Mouse (Mus musculus) liver, postnatal 0 days (tissue): ENCODE results near the gene Rph3al. TPM values are rescaled to one million over a fixed set of nuclear protein-coding genes. Genes with fewer than 3 reads are reported as not detected.

ENCODE experiments used
- ATAC-seq: fragments of 200-750 bp; cut with Nextera tagmentation; 2 replicates; pipeline ENCODE4 v1.8.0; 2017; ENCODE audit warnings: mild to moderate bottlenecking, moderate library complexity
- DNase-seq: peaks from one replicate; pipeline ENCODE4 v3.0.0-alpha.2; 2016
- H3K27ac ChIP-seq: fragments of 300-500 bp; sonication (generic); 2 replicates; pipeline ENCODE4 v1.5.1; 2014; ENCODE audit warnings: antibody characterized with exemption, moderate library complexity, mild to moderate bottlenecking, low read depth
- H3K27me3 ChIP-seq: fragments of 300-500 bp; sonication (generic); 2 replicates; pipeline ENCODE4 v1.6.1; 2014; ENCODE audit warnings: low read length, control low read depth, mixed read lengths; ENCODE audit not compliant: insufficient read depth
- H3K36me3 ChIP-seq: fragments of 300-500 bp; sonication (generic); replicated peaks from 2 replicates; pipeline ENCODE4 v1.6.1; 2014; ENCODE audit warnings: mild to moderate bottlenecking, control low read depth, low read length, moderate library complexity, mixed read lengths; ENCODE audit not compliant: insufficient read depth
- H3K4me1 ChIP-seq: fragments of 300-500 bp; sonication (generic); 2 replicates; pipeline ENCODE4 v1.6.1; 2014; ENCODE audit warnings: antibody characterized with exemption, mild to moderate bottlenecking, control low read depth; ENCODE audit not compliant: insufficient read depth
- H3K4me2 ChIP-seq: fragments of 300-500 bp; sonication (generic); 2 replicates; pipeline ENCODE4 v1.6.1; 2014; ENCODE audit warnings: low read depth, mild to moderate bottlenecking, low read length, moderate library complexity, mixed read lengths
- H3K4me3 ChIP-seq: fragments of 300-500 bp; sonication (generic); 2 replicates; pipeline ENCODE4 v1.5.1; 2014; ENCODE audit warnings: low read depth, low read length
- H3K9ac ChIP-seq: fragments of 300-500 bp; sonication (generic); replicated peaks from 2 replicates; pipeline ENCODE4 v1.6.1; 2014; ENCODE audit warnings: mild to moderate bottlenecking, moderate library complexity
- H3K9me3 ChIP-seq: fragments of 300-500 bp; sonication (generic); 2 replicates; pipeline ENCODE4 v1.6.1; 2016; ENCODE audit warnings: mild to moderate bottlenecking, control low read depth, low read length, mixed read lengths
- CTCF ChIP-seq: sonication (generic); IDR thresholded peaks from 2 replicates; pipeline ENCODE4 v1.5.1; 2016; ENCODE audit warnings: antibody characterized with exemption, low read depth
- EP300 ChIP-seq: IDR thresholded peaks from 2 replicates; pipeline ENCODE4 v1.6.1; 2016; ENCODE audit warnings: antibody characterized with exemption, low read depth, mild to moderate bottlenecking
- WGBS: fragments of 180-500 bp; shearing (Covaris S2); extraction: QIAGEN DNeasy Blood & Tissue Kit; methylation state at CpG from one replicate; pipeline ENCODE4 v1.1.7; 2014; ENCODE audit not compliant: insufficient replicate concordance; 5-methylcytosine and 5-hydroxymethylcytosine counted together
- polyA plus RNA-seq: library from polyadenylated mRNA; unstranded; fragments of >200 nt; fragmentation: Nextera tagmentation; extraction: Ambion mirVana; gene quantifications from 2 replicates; pipeline ENCODE4 v1.2.1, GENCODE M21; 2015

Gene Rph3al
- polyA plus RNA-seq, 1 experiment from 2014 or later, result 0.83 TPM

DNA sequence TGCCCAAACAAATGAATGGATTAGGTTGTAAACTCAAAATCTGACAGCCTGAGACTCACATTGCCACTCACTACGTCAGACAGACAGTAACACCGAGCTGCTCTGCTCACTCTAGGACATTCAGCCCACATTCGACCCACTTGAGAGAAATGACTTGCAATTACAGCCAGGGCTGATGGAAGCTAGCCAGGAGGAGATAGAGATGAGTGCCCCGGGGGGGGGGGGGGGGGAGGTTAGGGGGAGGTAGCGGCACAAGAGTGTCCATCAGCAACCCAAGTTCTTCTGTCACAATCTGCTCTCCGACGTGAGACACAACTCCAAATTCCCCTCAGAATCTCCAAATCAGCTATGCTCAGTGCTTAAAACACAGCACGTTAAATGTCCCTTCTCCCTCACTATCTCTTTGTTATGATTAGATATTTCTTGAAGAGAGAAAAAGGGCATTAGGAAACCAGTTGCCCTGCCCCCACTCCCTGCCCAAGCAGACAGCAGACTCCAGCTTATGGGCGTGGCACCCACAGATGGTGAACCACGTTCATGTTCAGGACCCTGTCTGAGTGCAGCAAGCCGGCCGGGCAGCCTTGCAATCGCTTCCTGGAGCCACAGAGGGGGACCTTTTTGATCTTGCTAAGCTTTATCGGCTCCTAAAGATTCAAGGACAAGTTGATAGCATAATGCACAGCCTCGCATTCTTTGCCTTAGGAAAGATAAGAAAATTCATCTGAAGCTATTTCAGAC, 62.0 kb downstream of the Rph3al start:
- peak; percentile 21 for DNase-seq
- no peak for TF ChIP-seq CTCF
- no peak for ATAC-seq
- Histone ChIP-seq H3K4me3 (no peak overlapping the region), H3K9me3 (no peaks in the 10 kb centered on the region), H3K9ac (no peak overlapping the region), H3K36me3 (no peaks in the 10 kb centered on the region), H3K27me3 (no peaks in the 10 kb centered on the region), H3K27ac (no peak overlapping the region), H3K4me2 (no peak overlapping the region), H3K4me1 (0 out of 2 replicates have a peak, but pooled peaks cover 2% of the 10 kb centered on the region)
- WGBS, result 32% methylated on average over 15 of the region's 15 CpGs

DNA sequence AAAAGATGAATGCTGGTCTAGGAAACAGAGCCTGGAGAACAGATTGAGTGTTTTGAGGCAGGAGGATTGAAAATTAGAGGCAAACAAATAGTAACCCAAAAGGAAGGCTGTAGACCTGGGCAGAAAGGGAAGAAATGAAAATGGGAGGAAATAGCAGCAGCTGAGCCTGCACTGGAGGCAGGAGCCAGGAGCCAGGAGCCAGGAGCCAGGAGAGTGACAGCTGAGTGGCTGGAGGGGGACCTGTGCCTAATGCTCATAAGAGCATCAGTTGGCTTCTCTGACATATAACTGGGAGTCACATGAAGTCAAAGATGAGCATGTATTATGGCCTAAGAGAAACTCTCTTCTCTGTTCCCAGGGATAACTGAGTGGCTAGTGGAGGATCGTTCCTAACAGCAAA, 66.5 kb downstream of the Rph3al start:
- Histone ChIP-seq H3K27ac (no peak overlapping the region), H3K27me3 (no peaks in the 10 kb centered on the region), H3K4me2 (no peak overlapping the region), H3K9me3 (no peaks in the 10 kb centered on the region), H3K4me1 (no peaks in the 10 kb centered on the region), H3K36me3 (no peaks in the 10 kb centered on the region), H3K9ac (no peak overlapping the region), H3K4me3 (no peak overlapping the region)
- 80% methylated on average over 1 of the region's 1 CpGs for WGBS
- DNase-seq (no peak), ATAC-seq (no peak)
- TF ChIP-seq EP300, result no peak
- no peak for TF ChIP-seq CTCF

DNA sequence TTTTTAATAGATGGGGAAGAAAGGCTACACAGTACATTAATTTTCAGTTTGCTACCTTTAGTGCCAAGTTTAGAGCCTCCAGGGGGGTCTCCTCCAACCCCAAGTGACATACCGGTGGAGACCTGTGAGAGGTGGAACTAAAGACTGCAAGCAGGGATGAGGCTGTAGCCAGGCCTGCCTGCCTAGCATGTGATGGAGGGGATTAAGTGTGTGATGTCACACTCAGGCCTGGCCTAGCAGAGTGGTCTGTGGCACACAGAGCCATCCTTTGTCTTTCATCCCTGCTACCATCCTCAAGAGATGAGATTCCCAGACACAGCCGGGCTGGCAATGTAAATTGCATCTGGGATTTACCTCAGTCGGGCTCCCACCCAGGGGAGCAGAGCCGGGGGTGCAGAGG, 67.3 kb downstream of the Rph3al start:
- TF ChIP-seq CTCF (no peak), EP300 (no peak)
- no peak overlapping the region for H3K27ac ChIP-seq
- no peak overlapping the region for H3K4me3 ChIP-seq
- no peaks in the 10 kb centered on the region for H3K9me3 ChIP-seq
- no peak for DNase-seq
- H3K36me3 ChIP-seq, result no peaks in the 10 kb centered on the region
- WGBS, result 77% methylated on average over 4 of the region's 4 CpGs
- H3K9ac ChIP-seq, result no peak overlapping the region
- no peak overlapping the region for H3K4me2 ChIP-seq
- no peak for ATAC-seq
- H3K27me3 ChIP-seq, result no peaks in the 10 kb centered on the region
- H3K4me1 ChIP-seq, result no peaks in the 10 kb centered on the region

DNA sequence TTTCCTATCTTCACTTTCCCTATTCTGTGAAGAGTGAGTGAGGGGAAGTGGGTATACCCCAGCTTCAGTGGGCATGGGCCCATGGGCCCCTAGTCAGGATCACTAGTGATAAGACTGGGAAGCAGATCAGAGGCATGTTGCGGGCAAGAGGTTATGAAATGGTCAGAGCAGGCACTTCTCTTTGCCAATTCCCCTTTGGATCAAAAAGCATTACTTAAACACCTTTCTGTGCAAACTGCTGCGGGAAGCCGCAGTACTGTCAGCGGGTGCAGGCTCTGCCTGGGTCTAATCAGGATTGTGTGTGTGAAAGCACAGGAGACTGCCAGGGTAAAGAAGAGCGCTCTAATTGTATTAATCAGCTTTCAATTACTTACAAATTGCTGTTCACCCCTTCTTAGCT, 67.8 kb downstream of the Rph3al start:
- H3K27me3 ChIP-seq, result no peaks in the 10 kb centered on the region
- no peak for TF ChIP-seq CTCF
- no peak for TF ChIP-seq EP300
- no peak overlapping the region for H3K27ac ChIP-seq
- H3K4me2 ChIP-seq, result no peak overlapping the region
- H3K4me3 ChIP-seq, result no peak overlapping the region
- ATAC-seq (no peak), DNase-seq (no peak)
- H3K9ac ChIP-seq, result no peak overlapping the region
- H3K9me3 ChIP-seq, result no peaks in the 10 kb centered on the region
- 76% methylated on average over 5 of the region's 5 CpGs for WGBS
- H3K4me1 ChIP-seq, result no peaks in the 10 kb centered on the region
- H3K36me3 ChIP-seq, result no peaks in the 10 kb centered on the region

DNA sequence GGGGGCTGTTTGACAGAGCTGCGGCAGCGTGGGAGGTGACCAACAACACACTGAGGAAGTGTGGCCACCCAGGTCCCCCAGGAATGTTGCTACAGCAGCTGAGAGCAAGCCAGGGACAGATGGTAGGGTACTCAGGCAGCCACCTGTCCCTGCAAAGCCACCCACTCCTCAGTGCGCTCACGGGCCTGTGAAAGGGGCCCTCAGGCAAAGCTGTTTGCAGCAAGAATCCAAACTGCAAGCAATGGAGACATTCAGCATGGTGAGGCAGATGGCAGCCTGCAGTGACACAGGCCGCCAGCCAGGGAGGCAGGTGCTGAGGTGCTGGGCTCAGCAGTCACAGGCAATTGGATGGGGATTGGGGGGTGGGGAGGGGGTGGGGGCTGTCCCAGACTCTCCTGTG, 68.3 kb downstream of the Rph3al start:
- Histone ChIP-seq H3K4me2 (no peak overlapping the region), H3K27ac (no peak overlapping the region), H3K9ac (no peak overlapping the region), H3K4me3 (no peak overlapping the region), H3K4me1 (no peaks in the 10 kb centered on the region), H3K27me3 (no peaks in the 10 kb centered on the region), H3K9me3 (no peaks in the 10 kb centered on the region), H3K36me3 (no peaks in the 10 kb centered on the region)
- TF ChIP-seq CTCF, result no peak
- no peak for TF ChIP-seq EP300
- DNase-seq (no peak), ATAC-seq (no peak)
- 82% methylated on average over 5 of the region's 5 CpGs for WGBS

DNA sequence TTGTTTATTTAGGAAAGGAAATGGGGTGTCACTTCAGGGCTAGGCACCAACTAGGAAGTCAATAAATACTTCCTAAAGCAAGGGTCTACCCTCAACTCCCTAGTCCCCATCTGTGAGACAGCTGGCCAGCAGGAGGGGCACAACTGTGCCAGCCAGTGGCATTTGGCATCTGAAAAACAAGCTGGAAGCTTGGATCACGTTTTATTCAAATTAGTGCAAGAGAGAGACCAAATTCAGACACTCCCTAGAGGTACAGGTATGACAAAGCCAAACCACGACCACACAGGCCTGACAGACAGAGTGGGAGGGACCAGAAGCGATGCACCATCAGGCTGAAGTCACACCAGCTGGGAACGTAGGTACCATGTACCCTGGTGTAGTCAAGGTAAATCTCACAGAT, 71.4 kb downstream of the Rph3al start:
- no peak for TF ChIP-seq CTCF
- TF ChIP-seq EP300, result no peak

More for the DNA sequence above, 71.4 kb downstream of the Rph3al start:
- Histone ChIP-seq H3K4me3 (no peak overlapping the region), H3K4me1 (no peaks in the 10 kb centered on the region), H3K9ac (no peak overlapping the region), H3K27me3 (no peaks in the 10 kb centered on the region), H3K36me3 (no peaks in the 10 kb centered on the region), H3K4me2 (no peak overlapping the region), H3K9me3 (no peaks in the 10 kb centered on the region), H3K27ac (no peak overlapping the region)
- 60% methylated on average over 4 of the region's 4 CpGs for WGBS
- no peak for DNase-seq
- no peak for ATAC-seq
